Mouse (Mus musculus): Measurements from ENCODE around the gene Troap.

Gene Troap

DNA sequence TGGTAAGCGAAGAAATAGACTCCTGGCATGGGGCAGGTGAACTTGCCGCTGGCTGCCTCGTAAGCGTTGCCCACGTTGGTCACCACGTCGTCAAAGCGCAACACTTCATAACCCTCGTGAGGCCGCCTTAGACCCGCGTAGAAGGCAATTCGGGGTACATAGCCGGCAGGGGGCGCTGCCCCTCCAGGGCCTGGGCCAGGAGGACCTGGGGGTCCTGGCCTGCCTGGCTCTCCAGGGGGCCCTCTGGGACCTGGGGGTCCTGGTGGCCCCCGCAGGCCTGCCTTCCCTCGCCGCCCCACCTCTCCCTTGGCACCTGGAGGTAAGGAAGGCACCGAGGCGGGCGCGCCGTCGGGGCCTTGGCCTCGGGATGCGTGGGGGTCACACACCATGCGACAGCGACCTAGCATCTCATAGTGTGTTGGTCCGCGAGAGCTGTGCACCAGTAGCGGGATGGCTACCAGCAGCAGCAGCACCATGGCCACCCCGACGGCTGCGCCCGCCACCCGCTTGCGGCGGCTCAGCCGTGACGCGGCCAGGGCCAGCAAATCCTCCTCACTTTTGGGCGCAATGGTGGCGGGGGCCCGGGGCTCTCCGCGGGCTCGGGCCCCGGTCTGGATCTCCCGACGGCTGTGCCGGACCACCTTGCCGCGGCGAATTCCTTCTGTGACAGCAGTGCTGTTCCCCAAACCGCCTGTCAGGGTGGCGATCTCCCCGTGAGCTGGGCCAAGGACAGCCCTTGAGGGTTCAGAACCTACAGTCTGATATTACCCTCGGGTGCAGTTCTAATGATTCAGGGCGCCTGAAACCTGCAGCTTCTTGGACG, 13.1 kb downstream of the Troap start, which contains the start of gene C1ql4:
TSS of gene C1ql4 (minus strand) at position 565 of the 823 bp plus-strand sequence.
- DNase-seq (ENCODE audit: low spot score): peak; percentile 68

DNA sequence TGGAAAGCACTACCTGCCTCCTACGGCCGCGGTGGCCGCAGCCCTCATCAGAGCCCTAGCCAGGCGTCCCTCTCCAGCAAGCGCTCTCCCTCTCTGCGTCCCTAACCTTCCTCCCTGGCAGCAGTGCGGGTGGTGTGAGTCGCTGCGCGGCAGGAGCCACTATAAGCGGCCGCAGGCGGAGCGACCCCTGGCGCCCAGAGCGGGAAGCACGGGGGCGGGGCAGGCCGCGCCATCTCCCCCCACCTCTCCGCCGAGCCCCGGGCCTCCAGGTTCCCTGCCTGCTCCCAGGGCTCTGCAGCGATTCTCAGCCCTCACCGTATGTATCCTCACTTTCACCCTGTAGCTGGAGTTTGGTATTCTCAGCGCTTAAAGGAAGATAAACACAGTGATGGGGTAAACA, 13.9 kb downstream of the Troap start:
- peak; percentile 74 for DNase-seq (ENCODE audit: low spot score)

DNA sequence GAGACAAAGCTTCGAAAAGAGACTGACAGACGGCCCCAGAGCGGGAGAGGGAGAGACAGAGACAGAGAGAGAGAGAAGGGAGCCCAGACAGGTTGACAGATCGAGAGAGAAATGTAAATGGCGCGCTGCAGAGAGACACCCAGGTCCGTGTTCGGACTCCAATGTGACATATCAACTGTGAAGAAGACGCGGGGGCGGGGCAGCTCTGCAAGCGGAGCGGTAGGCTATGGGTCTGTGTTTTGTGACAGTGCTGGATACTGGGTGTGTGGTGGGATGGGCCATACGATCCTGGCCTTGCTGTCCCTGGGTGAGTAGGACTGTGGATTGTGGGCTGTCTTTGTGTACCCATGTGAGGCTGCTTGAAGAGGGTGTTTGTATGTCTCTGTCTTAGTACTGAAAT, 14.7 kb downstream of the Troap start:
- no peak for DNase-seq (ENCODE audit: low spot score)

DNA sequence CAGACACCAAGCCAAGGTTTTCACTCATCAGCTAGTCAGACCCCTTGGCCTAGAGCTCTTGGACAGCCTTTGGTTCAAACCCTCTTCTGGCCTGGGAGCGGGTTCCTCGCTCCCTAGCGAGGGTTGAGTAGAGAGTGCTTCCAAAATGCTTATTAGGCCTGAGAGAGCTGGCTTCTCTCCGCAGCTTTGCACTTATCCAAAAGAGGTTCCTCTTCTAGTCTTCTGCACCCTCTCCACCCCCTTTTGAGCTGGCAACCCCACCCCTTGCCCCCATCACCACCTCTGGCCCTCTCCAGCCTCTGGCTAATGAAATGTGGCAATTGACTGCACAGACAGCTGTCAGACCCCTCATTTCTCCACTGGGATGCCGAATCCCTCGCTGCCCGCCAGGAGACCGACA, 18.5 kb downstream of the Troap start, which contains the start of gene Dnajc22:
TSS of gene Dnajc22 (plus strand) at position 301 of the 400 bp plus-strand sequence.
- DNase-seq (ENCODE audit: low spot score): no peak

DNA sequence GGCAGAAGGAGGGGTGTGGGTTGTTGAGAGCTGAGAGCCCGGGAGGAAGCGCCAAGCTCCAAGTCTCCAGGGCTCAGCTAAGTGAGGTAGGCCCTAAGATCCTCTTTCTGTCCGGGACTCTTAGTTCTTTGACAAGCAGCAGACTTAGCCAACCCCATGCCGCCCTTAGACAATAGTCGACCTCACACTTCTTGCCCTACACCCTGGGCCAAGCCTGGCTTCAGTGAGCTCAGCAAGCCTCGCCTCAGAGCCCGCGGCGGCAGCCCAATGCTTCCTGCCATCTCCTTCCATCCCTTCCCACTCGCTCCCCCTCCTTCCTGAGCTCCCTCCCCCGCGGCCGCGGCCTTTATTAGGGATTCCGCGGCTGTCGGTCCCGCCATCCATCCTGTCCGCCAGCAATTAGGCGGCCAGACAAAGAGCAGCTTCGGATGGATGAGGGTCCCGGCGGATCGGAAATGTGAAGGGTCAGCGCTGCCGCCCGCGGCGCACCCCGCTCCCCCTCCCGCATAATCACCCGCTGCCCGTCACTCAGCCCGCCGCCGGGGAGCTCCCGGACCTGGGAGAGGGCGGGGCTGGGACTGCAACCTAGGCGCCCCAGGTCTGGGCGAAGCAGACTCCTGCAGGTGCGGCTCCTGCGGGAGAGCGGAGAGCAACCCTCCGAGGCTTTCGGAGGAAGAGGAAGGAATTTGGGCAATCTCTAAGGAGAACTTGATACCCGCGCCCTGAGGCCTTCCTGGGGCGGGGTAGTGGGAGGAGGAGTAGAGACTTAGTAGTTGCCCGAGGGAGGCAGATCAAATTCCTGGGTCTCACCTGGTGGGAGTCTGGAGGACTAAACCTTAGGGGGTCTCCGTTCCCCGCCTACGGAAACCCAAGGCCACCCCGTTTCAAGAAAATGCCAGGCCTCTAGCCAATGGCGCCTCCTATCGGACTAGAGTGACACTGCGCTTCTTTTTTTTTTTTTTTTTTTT, 19.2 kb downstream of the Troap start:
- DNase-seq (ENCODE audit: low spot score): no peak

DNA sequence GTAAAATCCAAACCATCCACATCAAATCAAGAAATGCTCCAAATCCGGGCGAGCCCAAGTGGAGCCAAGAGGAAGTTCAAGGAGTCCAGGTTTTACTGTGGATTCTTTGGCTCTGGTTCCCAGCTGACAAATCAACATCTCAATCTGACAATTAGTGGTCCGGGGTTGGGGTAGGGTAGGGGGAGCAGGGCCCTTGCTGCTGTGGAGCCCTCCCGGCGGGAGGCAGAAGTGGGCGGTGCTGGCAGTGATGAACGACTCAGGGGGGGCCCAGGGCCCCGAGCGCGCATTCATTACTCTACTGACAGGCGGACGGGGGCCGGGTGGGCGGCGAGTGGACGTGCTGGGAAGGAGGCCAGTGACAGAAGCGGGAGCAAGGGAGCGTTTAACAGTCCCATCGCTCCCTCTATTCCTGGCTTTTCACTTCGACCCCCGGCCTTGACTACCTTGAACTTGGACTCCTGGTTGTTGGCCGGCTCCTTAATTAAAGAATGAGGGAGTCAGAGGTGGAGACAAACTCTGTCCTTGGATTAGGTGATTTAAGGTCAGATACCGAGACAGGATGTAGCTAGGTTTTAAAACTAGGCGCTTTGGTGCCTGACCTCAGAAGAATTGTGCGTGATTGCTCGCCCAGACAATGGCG, 20.4 kb downstream of the Troap start:
- no peak for DNase-seq (ENCODE audit: low spot score)

DNA sequence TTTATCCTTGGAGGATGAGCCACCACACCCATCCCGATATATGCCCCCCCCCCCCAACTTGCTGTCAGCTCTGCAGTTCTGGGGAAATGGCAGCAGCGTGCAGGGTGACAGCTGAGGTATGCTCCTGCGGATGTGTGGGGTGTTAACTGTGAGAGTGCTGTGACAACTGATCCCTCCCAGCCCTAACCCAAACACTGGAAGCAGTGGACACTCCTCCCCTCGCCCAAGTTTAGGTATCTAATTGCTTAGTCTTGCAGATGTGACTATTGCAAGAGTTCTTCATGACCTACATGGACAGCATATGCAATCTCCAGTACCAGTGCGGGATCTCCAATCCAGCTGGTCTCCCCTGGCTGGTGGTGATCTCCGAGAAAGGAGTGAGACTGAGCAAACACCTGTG, 21.0 kb downstream of the Troap start:
- no peak for DNase-seq (ENCODE audit: low spot score)

DNA sequence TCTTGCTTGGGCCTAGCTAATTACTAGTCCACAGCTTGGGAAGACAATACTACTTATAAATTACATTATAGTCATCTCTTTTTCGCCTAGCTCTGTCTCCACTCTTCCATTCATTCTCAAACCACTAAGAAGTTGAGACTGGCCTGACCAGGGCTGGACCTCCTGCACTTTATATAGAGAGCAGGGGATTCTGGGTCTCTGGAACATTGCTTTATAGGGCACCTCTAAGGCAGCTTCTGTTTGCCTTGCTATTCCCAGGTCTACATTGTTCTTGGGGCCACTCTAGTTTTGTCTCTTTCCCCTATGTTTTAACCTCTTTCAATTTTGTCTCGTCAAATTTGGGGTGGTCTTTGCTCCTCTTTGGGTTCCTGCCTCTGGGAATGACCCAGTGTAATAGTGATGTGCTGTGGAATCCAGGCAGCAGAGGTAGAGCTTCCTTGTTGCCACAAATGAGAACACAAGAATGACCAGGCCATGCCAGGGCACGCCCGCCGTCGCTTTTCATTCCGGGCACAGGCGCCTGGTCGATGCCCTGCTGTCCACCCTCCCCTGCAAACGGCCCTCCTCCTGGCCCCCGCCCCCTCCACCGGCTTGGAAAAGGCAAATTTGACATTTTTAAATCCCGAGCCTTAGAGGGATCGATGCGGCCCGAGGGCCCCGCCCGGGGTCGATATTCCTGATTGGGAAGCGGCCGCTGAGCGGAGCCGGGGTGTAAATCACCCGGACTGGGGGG, 21.9 kb downstream of the Troap start:
- no peak for DNase-seq (ENCODE audit: low spot score)

DNA sequence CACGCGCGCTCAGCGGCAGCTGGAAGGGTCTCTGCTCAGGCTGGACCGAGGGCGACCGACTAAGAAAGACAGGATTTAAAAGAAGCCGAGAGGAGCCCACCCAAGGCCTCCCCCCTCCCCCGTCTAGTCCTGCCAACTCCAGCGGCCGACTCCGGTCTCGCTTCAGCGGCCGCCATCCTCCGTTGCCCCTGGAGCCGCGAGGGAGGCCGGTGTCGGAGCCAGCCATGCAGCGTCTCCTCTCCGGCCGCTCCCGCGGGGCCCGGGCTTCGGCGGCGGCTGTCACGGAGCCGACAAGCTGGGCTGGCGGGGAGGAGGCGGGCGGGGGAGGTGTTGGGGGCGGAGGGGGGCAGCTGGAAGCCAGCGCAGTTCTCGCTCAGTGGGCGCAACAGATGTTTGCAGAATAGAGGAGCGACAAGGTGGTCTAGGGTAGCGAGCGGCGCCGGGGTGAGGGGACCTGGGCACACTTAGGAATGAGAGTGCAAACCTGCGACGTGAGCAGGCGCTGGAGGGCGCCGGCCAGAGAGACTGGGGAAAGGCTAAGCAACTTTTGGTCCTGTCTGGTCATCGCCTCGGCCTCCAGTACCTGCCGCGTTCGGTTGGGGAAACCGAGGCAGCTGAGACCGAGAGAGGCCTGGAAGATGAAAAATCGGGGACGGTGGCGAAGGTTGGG, 22.6 kb downstream of the Troap start:
- no peak for DNase-seq (ENCODE audit: low spot score)

DNA sequence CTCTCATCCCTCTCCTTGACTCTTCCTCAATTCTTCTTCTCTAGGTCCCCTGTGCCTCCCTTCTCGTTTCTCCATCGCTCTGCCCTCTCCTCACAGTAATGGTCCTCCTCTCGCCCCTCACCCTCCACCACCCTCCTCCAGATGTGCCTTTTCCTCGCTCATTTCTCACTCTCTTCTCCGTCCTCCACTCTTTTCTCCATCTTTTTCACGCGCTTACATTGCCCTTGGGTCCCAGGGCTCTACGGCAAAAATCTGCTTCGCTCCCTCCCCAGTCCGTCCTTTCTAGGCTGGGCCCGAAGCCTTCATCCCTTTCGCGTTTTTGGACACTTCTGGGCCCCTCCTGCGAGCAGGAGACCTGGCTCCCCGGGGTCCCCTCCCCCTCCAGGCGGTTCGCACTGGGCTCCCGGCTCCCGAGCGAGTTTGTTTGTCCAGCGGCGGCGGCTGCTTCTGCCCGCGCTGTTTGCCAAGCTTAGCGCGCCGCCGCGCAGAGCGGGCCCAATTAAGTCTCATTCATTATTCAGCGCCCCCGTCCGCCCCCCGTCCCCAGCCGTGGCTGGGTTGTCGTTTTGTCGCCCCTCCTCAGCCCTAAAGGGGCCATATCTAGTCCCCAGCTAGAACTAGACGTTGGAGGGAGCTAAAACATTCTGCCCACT, 23.6 kb downstream of the Troap start:
- DNase-seq (ENCODE audit: low spot score): no peak

DNA sequence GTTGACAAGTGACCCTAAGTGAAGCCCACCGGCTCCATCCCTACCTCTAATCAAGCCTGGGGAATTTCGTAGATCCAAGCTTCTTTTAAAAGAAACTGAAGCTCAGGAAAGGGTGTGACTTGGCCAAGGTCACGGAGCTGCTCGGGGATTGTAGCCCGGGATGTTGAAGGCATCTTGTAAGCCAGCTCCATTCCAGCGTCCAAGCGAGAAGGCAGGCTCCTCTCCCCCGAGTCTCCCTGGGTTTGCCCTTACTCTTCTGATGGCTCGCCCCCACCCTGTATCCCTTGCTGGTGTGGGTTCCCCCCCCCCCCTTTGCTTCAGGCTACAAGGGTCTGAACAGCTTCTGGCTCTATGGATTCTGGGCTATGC, 24.1 kb downstream of the Troap start:
- DNase-seq (ENCODE audit: low spot score): no peak

DNA sequence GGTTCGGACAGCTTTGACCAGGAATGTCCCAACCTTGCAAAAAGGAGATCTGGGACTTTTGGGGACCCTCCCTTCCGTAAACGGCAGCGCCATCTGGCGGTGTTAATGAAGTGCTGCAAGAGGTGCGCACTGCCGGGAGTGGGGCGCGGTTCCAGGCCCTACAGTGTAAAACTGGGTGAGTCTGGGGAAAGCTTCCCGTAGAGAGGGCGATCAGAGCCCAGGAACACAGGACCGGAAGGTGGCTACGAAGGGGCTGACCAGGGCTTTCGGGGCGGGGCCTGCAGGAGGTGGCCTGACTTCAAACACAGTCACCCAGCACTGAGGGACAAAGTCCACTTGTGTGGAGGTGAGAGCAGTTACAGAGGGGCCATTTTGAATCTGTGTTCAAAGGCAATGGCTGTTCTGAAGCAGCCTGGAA, 24.8 kb downstream of the Troap start:
- DNase-seq (ENCODE audit: low spot score): peak; percentile 46

DNA sequence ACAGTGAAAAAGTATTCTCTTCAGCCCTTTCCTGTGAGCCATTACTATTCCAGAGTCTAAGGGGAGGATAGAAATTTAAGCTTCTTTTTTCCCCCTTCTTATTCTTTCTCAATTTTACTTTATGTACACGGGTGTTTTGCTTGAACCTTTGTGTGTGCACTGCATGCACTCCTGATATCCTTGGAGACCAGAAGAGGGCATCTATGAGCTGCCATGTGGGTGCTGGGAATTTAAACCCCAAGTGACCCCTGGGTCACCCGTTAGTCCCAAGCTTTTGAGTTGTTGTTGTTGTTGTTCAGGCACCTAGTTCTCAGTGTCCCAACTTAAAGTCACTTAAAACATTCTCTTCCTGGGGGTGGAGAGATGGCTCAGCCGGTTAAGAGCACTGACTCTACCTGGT, 25.6 kb downstream of the Troap start:
- no peak for DNase-seq (ENCODE audit: low spot score)

DNA sequence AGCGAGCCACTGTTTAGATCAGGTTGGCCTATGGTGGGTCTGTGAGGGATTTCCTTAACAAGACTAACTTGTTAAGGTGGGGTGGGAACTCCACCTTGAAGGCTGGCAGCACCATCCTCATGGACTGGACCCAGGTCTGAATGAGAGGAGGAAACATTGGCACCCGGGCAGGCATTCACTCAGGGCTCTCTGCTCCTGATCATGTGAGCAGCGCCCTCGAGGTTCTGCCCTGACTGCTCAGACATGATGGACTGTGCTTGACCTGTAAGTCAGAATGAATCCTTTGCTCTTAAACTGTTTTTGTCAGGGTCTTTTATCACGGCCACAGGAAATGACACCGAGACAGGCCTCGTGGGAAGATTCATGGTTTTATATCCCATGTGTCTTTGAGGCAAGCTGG, 30.9 kb downstream of the Troap start:
- DNase-seq (ENCODE audit: low spot score): no peak

DNA sequence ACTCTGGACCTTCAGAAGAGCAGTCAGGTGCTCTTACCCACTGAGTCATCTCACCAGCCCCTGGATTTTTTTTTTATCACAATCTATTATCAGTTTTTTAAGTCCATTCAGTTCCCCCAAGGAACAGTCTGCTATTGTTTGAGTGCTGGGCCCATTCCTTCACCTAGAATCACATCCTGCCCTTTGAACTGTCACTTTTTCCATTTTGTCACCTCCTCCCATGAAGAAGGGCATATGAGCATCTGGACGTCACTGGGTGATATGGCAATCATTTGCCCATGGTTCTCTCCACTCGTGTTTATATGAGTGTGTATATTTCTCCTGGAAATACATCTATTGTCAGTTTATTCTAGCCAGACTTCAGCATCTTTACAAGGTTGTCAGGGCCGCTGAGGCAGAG, 33.5 kb downstream of the Troap start:
- no peak for DNase-seq (ENCODE audit: low spot score)

DNA sequence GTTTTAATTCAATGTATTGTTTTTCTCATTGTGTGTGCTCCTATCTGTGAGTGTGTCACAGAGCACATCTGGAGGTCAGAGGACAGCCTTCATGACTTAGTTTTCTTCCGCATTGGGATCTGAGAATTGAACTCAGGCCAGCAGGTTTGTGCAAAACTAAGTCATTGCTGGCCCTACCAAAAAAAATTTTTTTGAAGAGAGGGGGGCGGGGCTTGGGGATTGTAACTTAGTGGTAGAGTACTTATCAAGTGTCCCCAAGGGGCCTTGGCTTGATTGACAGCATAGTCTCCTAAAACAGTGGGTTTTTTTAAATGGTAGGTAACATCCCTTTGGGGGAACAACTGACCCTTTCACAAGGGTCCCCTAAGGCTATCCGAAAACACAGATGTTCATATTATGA, 36.8 kb downstream of the Troap start:
- DNase-seq (ENCODE audit: low spot score): no peak

DNA sequence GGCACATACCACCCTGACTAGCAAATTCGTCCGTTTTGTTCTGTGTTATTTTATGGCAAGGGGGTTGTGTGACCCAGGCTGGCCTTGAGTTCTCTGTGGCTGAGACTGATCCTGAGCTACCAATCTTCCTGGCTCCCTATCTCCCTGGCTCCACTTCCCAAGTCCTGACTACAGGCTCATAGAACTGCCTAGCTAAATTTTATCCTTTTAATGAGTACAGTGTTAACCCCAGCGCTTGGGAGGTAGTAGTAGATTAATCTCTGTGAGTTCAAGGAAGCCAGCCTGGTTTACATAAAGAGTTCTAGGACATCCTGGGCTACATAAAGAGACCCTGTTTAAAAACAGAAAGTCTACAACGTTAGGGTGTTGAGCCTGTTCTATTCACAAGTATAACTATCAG, 37.4 kb downstream of the Troap start:
- no peak for DNase-seq (ENCODE audit: low spot score)

DNA sequence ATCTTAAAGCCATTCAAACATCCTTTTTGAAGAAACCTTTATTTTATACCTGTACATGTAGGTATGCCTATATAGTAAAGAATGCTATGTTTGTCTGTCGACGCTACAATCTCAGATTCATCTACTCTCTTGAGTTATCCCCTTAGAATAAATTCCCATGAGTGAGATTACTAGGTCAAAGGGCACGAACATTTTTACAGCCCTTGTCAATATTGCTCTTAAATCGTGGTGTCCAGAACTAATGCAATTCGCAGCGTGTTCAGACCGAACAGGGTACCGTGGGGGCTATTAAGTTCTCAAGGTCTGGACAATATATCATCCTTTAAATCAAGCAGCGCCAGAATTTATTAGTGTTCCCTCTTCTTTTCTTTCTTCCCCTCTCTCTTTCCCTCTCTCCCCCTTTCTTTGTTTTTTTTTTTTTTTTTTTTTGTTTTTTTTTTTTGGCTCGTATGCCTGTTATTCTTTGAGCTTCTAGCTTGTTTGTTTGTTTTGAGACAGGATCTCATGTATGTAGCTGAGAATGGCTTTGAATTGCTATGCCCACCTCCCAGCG, 38.5 kb downstream of the Troap start:
- no peak for DNase-seq (ENCODE audit: low spot score)

DNA sequence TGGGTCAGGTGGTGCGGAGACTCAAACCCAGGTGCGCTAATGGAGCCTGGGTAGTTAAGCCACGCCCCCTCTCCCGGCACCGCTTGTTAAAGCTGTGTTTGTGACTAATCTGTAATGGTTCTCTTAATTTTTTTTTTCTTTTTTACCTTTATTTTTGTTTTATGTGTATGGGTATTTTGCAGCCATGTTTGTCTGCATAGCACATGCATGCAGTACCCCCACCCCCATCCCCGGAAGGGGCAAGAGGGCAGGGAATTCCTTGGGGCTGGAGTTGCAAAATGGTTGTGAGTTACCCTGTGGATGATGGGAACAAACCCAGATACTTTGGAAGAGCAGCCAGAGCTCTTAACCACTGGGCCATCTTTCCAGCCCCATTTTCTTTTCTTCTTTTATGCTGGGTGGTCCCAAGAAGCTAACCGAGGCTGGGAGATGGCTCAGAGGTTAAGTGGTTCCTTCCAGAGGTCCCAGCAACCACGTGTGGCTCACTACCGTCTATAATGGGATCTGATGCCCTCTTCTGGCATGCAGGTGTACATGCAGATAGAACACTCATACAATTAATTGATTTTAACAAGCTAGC, 39.1 kb downstream of the Troap start:
- DNase-seq (ENCODE audit: low spot score): no peak
